24 mouse cellular contexts compared by ENCODE assay signal in genomic region chr10:21351766-21352165, GRCm38 (mm10). TPM values are rescaled to one million over a fixed set of nuclear protein-coding genes. Genes with fewer than 3 reads are reported as not detected.
"Had no signal": no experiment of that assay in that cellular context is flagged by ENCODE, and none has a peak within 500 bp of the region (broad histone marks: within the 10 kb centered on the region; RNA-seq: fewer than 3 reads in every experiment).

No protein-coding gene starts in this region.

- H3K4me2 ChIP-seq: kidney, embryonic 15.5 days; limb, embryonic 12.5 days; limb, embryonic 15.5 days; lung, embryonic 15.5 days; midbrain, embryonic 13.5 days; neural tube, embryonic 13.5 days had no signal

- H3K4me3 ChIP-seq: kidney, embryonic 15.5 days; limb, embryonic 12.5 days; limb, embryonic 15.5 days; lung, embryonic 15.5 days; megakaryocyte, embryonic 14.5 days; midbrain, embryonic 10.5 days; midbrain, embryonic 13.5 days; myocyte; neural tube, embryonic 13.5 days had no signal

- H3K9ac ChIP-seq: kidney, embryonic 15.5 days; limb, embryonic 12.5 days; limb, embryonic 15.5 days; lung, embryonic 15.5 days; midbrain, embryonic 13.5 days; neural tube, embryonic 13.5 days had no signal

- H3K9me3 ChIP-seq: kidney, embryonic 15.5 days; limb, embryonic 12.5 days; limb, embryonic 15.5 days; lung, embryonic 15.5 days; megakaryocyte, embryonic 14.5 days; midbrain, embryonic 10.5 days; midbrain, embryonic 13.5 days; neural tube, embryonic 13.5 days had no signal

- H3K27me3 ChIP-seq: kidney, embryonic 15.5 days; limb, embryonic 12.5 days; limb, embryonic 15.5 days; lung, embryonic 15.5 days; megakaryocyte, embryonic 14.5 days; midbrain, embryonic 13.5 days; neural tube, embryonic 13.5 days had no signal

- H3K4me1 ChIP-seq: kidney, embryonic 15.5 days; limb, embryonic 12.5 days; limb, embryonic 15.5 days; lung, embryonic 15.5 days; midbrain, embryonic 13.5 days; neural tube, embryonic 13.5 days had no signal

- DNase-seq: kidney, adult 18-20 months; kidney, postnatal 14 days; kidney, postnatal 4 days; left cerebral cortex, postnatal 4 days; lung, adult 18-20 months; lung, postnatal 10 days; lung, postnatal 36 days; right cerebral cortex, adult 18-20 months; right cerebral cortex, postnatal 14 days; right cerebral cortex, postnatal 4 days; thymus, adult 2 months; thymus, postnatal 14 days; thymus, postnatal 4 days had no signal

- ATAC-seq: midbrain, embryonic 13.5 days; midbrain, embryonic 16.5 days had no signal

- H3K27ac ChIP-seq: kidney, embryonic 15.5 days; limb, embryonic 12.5 days; limb, embryonic 15.5 days; lung, embryonic 15.5 days; midbrain, embryonic 10.5 days; midbrain, embryonic 13.5 days; neural tube, embryonic 13.5 days; stomach, postnatal 0 days had no signal

RNA-seq across cellular contexts. Expression of gene Aldh8a1, which starts 25.3 kb away (rescaled TPM):
- polyA plus RNA-seq: limb, embryonic 12.5 days; limb, embryonic 15.5 days; midbrain, embryonic 16.5 days; myocyte; neural tube, embryonic 13.5 days had no signal
